Comparison of ENCODE assay signal across 7 mouse cellular contexts in the genomic region with DNA sequence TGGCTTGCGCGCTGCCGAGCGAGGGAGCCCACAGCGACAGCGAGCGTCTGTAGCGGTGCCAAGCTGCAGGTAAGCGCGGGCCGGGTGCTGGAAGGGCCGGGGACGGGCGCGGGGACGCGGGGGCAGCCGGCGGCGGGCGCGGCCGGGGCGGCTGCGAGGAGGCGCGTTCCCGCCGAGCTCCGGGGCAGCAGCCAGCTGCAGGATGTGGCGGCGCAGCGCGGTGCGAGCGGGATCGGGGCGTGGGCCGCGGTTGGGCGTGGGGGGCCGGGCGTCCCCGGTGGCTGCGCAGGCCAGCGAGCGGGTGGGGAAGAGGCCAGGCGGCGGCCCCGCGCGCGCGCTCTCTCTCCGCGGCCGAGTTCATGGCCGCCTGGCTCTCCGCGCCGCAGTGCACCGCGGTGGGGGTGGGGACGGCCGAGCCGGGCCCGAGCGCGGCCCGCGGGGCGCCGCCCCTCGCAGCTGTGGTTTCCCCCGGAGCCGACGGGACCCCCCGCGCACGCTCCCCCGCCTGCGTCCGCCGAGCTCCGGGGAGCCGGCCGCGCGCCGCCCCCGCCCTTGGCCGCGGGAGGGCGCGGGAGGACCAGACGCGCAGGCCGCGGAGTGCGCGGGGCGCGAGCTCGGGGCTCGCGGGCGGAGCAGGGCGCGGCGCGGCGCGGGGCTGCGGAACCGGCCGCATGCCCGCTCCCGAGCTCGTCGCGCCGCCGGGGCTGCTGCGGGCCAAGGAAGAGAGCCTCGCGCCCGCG. TPM values are rescaled to one million over a fixed set of nuclear protein-coding genes. Genes with fewer than 3 reads are reported as not detected.
A peak's percentile ranks its signal among the peaks of the same experiment; 100 is the strongest.
DNase-seq lines count a peak whose midpoint lies in the region; ATAC-seq and TF ChIP-seq lines count a peak whose summit lies in the region.

No protein-coding gene starts in this region.

- no peak for TF ChIP-seq CTCF in kidney, adult 2 months (conservative IDR thresholded peaks at IDR 0.05; ENCODE audit: insufficient read depth, insufficient read length, low read depth, low read length)
- TF ChIP-seq CTCF in small intestine, adult 2 months (IDR thresholded peaks at IDR 0.05; ENCODE audit: extremely low read depth, insufficient read length, insufficient replicate concordance, low read depth, low read length): 0 out of 2 replicates have a peak, but pooled peaks have one; percentile 3

- no peak for TF ChIP-seq POLR2A in kidney, adult 2 months (IDR thresholded peaks at IDR 0.05; ENCODE audit: low read depth, low read length)
- no peak for TF ChIP-seq POLR2A in small intestine, adult 2 months (IDR thresholded peaks at IDR 0.05; ENCODE audit: low read depth, low read length)

- peak; percentile 64 for ATAC-seq in embryonic facial prominence, embryonic 11.5 days (replicated peaks; ENCODE audit: insufficient number of reproducible peaks, low FRiP score, low TSS enrichment, low read depth)
- peak; percentile 69 for ATAC-seq in limb, embryonic 11.5 days (ENCODE audit: insufficient number of reproducible peaks, low FRiP score, low TSS enrichment, low read depth)
- peak; percentile 73 for ATAC-seq in midbrain, embryonic 12.5 days (ENCODE audit: low FRiP score, low read depth)

- no peaks in the 10 kb centered on the region for H3K9me3 ChIP-seq in embryonic facial prominence, embryonic 11.5 days (replicated peaks; ENCODE audit: control insufficient read depth, low read length)
- no peaks in the 10 kb centered on the region for H3K9me3 ChIP-seq in limb, embryonic 11.5 days (ENCODE audit: control insufficient read depth, low read length)
- H3K9me3 ChIP-seq in midbrain, embryonic 12.5 days: no peaks in the 10 kb centered on the region

- H3K4me3 ChIP-seq in embryonic facial prominence, embryonic 11.5 days (ENCODE audit: low read depth, low read length): peak overlapping the region; percentile 86
- peak overlapping the region; percentile 94 for H3K4me3 ChIP-seq in kidney, adult 2 months (ENCODE audit: insufficient read depth, low read depth, low read length)
- H3K4me3 ChIP-seq in limb, embryonic 11.5 days (ENCODE audit: low read depth, low read length): peak overlapping the region; percentile 78
- H3K4me3 ChIP-seq in midbrain, embryonic 12.5 days: peak overlapping the region; percentile 90
- H3K4me3 ChIP-seq in small intestine, adult 2 months (ENCODE audit: low read depth, low read length): peak overlapping the region; percentile 90

- under 1% methylated on average over 62 of the region's 128 CpGs for WGBS in embryonic facial prominence, embryonic 11.5 days
- 2% methylated on average over 124 of the region's 128 CpGs for WGBS in kidney, adult 2 months
- under 1% methylated on average over 91 of the region's 128 CpGs for WGBS in limb, embryonic 11.5 days
- under 1% methylated on average over 65 of the region's 128 CpGs for WGBS in midbrain, embryonic 12.5 days
- WGBS in small intestine, adult 2 months: 3% methylated on average over 128 of the region's 128 CpGs

- peak overlapping the region; percentile 65 for H3K4me2 ChIP-seq in embryonic facial prominence, embryonic 11.5 days (ENCODE audit: low read depth, low read length)
- H3K4me2 ChIP-seq in limb, embryonic 11.5 days (ENCODE audit: low read depth, severe bottlenecking): peak overlapping the region; percentile 80
- peak overlapping the region; percentile 82 for H3K4me2 ChIP-seq in midbrain, embryonic 12.5 days (replicated peaks)

- peak overlapping the region; percentile 95 for H3K9ac ChIP-seq in embryonic facial prominence, embryonic 11.5 days (replicated peaks; ENCODE audit: low read length)
- peak overlapping the region; percentile 95 for H3K9ac ChIP-seq in limb, embryonic 11.5 days (ENCODE audit: low read length)
- H3K9ac ChIP-seq in midbrain, embryonic 12.5 days (replicated peaks): peak overlapping the region; percentile 90

- peak; percentile 54 to 64 for DNase-seq in adrenal gland, postnatal 4 days (ENCODE audit: low spot score in 2 of 2)
- peak; percentile 80 for DNase-seq in embryonic facial prominence, embryonic 11.5 days (ENCODE audit: low spot score)
- peak; percentile 79 to 89 for DNase-seq in heart, adult 18-20 months
- peak; percentile 82 for DNase-seq in kidney, adult 2 months
- peak; percentile 77 for DNase-seq in limb, embryonic 11.5 days (ENCODE audit: low spot score)

- no peaks in the 10 kb centered on the region for H3K27me3 ChIP-seq in embryonic facial prominence, embryonic 11.5 days (ENCODE audit: control insufficient read depth, insufficient read depth, low read length)
- no peaks in the 10 kb centered on the region for H3K27me3 ChIP-seq in kidney, adult 2 months (replicated peaks; ENCODE audit: control insufficient read depth, insufficient read depth, low read length)
- no peaks in the 10 kb centered on the region for H3K27me3 ChIP-seq in limb, embryonic 11.5 days (ENCODE audit: control insufficient read depth, insufficient read depth, low read length)
- H3K27me3 ChIP-seq in midbrain, embryonic 12.5 days: no peaks in the 10 kb centered on the region
- no peaks in the 10 kb centered on the region for H3K27me3 ChIP-seq in small intestine, adult 2 months (ENCODE audit: control insufficient read depth, insufficient read depth, low read length)

- no peaks in the 10 kb centered on the region for H3K4me1 ChIP-seq in embryonic facial prominence, embryonic 11.5 days (ENCODE audit: control insufficient read depth, insufficient read depth, low read length)
- H3K4me1 ChIP-seq in kidney, adult 2 months (ENCODE audit: control insufficient read depth, insufficient read depth, low read length): peaks cover 7% of the 10 kb centered on the region
- no peaks in the 10 kb centered on the region for H3K4me1 ChIP-seq in limb, embryonic 11.5 days (ENCODE audit: control insufficient read depth, insufficient read depth, low read length)
- peaks cover 14% of the 10 kb centered on the region for H3K4me1 ChIP-seq in midbrain, embryonic 12.5 days
- peaks cover 11% of the 10 kb centered on the region; the same call in 1 of the 2 replicates for H3K4me1 ChIP-seq in small intestine, adult 2 months (ENCODE audit: control insufficient read depth, insufficient read depth, insufficient read length, low read length)

- peak overlapping the region; percentile 99 for H3K27ac ChIP-seq in embryonic facial prominence, embryonic 11.5 days (replicated peaks; ENCODE audit: low read depth, low read length)
- peak overlapping the region; percentile 95 for H3K27ac ChIP-seq in kidney, adult 2 months (ENCODE audit: insufficient read depth, low read depth, low read length)
- peak overlapping the region; percentile 99 for H3K27ac ChIP-seq in limb, embryonic 11.5 days (replicated peaks; ENCODE audit: low read depth, low read length)
- H3K27ac ChIP-seq in midbrain, embryonic 12.5 days (replicated peaks): peak overlapping the region; percentile 99
- H3K27ac ChIP-seq in small intestine, adult 2 months (ENCODE audit: insufficient read depth, low read depth, low read length): peak overlapping the region; percentile 94

- H3K36me3 ChIP-seq in embryonic facial prominence, embryonic 11.5 days (replicated peaks; ENCODE audit: control insufficient read depth, insufficient read depth, low read depth, low read length): peaks cover 3% of the 10 kb centered on the region; the same call in 1 of the 2 replicates
- H3K36me3 ChIP-seq in kidney, adult 2 months (ENCODE audit: control insufficient read depth, insufficient read depth, low read length): peaks cover 3% of the 10 kb centered on the region
- no peaks in the 10 kb centered on the region; the same call in 1 of the 2 replicates for H3K36me3 ChIP-seq in limb, embryonic 11.5 days (ENCODE audit: control insufficient read depth, insufficient read depth, low read length)
- peaks cover 20% of the 10 kb centered on the region for H3K36me3 ChIP-seq in midbrain, embryonic 12.5 days
- peaks cover 12% of the 10 kb centered on the region for H3K36me3 ChIP-seq in small intestine, adult 2 months (ENCODE audit: control insufficient read depth, insufficient read depth, low read length)

RNA-seq across cellular contexts. Expression of gene Zbtb14, which starts 0.5 kb away (rescaled TPM):
- 10 to 100 TPM; 23.2 to 23.7 TPM for total RNA-seq in adrenal gland, postnatal 4 days (2021)
- 29.7 and 34.5 TPM in 2 replicates for polyA plus RNA-seq in embryonic facial prominence, embryonic 11.5 days (2014; fragmentation: Nextera tagmentation; extraction: Ambion mirVana)
- 1 to 10 TPM; 8.2 to 8.6 TPM for total RNA-seq in heart, adult 18-20 months (2021)
- 4.8 and 5.2 TPM in 2 replicates for polyA plus RNA-seq in kidney, adult 2 months (2012; rRNA removed)
- 27.9 and 30.5 TPM in 2 replicates for polyA plus RNA-seq in limb, embryonic 11.5 days (2014; fragmentation: Nextera tagmentation; extraction: Ambion mirVana)
- 36.0 and 36.8 TPM in 2 replicates for polyA plus RNA-seq in midbrain, embryonic 12.5 days (2016; fragmentation: Nextera tagmentation; extraction: Ambion mirVana)
- 0.88 and 1.3 TPM in 2 replicates for polyA plus RNA-seq in small intestine, adult 2 months (2012; rRNA removed)

RNA-seq across cellular contexts. Expression of gene Akain1, which starts 55.8 kb away (rescaled TPM):
- under 1 TPM; 0.11 to 0.17 TPM for total RNA-seq in adrenal gland, postnatal 4 days (2021)
- polyA plus RNA-seq in embryonic facial prominence, embryonic 11.5 days (2014; fragmentation: Nextera tagmentation; extraction: Ambion mirVana): 0.15 and 0.17 TPM in 2 replicates
- under 1 TPM in 1 of 2 experiments, not detected in 1; 0.13 TPM for total RNA-seq in heart, adult 18-20 months (2021)
- not detected in 2 replicates for polyA plus RNA-seq in kidney, adult 2 months (2012; rRNA removed)
- not detected in 2 replicates for polyA plus RNA-seq in limb, embryonic 11.5 days (2014; fragmentation: Nextera tagmentation; extraction: Ambion mirVana)
- 0.22 TPM in 1 of 2 replicates, not detected in the other for polyA plus RNA-seq in midbrain, embryonic 12.5 days (2016; fragmentation: Nextera tagmentation; extraction: Ambion mirVana)
- not detected in 2 replicates for polyA plus RNA-seq in small intestine, adult 2 months (2012; rRNA removed)

Comparison
In these comparisons a context has a peak if more than half of its experiments do, and no peak if none do; other contexts are left out.
1. Peak in every context shown above with its lines: DNase-seq, ATAC-seq, H3K4me3 ChIP-seq and H3K27ac ChIP-seq.